Mouse (Mus musculus): ENCODE results near the gene Gabrp. TPM values are rescaled to one million over a fixed set of nuclear protein-coding genes. Genes with fewer than 3 reads are reported as not detected.

Gene Gabrp
- polyA plus RNA-seq, 2 experiments, result 9.2 to 17.0 TPM

DNA sequence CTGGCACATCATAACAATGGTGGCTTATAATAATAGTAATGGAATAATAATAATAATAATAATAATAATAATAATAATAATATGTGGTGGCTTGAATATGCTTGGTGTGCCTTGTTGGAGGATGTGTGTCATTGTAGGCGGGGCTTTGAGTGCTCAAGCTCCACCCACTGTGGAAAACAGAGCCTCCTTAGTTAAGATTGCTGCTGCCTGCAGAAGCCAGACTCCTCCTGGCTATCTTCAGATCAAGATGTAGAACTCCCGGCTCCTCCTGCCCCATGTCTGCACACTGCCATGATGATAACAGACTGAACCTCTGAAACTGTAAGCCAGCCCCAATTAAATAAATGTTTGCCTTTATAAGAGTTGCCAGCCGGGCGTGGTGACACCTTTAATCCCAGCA, 44.2 kb downstream of the Gabrp start:
- no peaks in the 10 kb centered on the region for H3K27me3 ChIP-seq (ENCODE audit: control insufficient read depth, insufficient read depth, low read length)

DNA sequence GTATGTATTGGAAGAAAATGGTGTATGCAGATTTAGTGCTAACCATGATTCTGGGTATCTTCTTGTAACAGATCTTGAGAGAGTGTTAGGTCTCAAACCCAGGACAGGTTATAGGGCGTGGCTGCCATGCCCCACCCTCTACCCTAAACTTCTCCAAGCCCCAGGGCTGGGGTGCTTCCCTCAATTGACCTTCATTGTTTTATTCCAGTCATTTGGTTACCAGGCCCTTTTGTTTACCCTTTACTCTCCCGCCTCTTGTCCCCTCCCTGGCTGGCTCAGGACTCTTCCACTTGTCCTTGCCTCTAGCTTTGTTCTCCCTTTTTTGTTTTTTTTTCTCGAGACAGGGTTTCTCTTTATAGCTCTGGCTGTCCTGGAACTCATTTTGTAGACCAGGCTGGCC, 45.2 kb downstream of the Gabrp start:
- Histone ChIP-seq H3K4me1 (ENCODE audit: control insufficient read depth, insufficient read depth, low read length) (no peaks in the 10 kb centered on the region), H3K9me3 (ENCODE audit: control insufficient read depth, low read length) (no peaks in the 10 kb centered on the region), H3K9ac (ENCODE audit: low read depth, low read length, severe bottlenecking) (no peak overlapping the region), H3K27me3 (ENCODE audit: control insufficient read depth, insufficient read depth, low read length) (no peaks in the 10 kb centered on the region), H3K4me2 (replicated peaks; ENCODE audit: low read depth, low read length, severe bottlenecking) (no peak overlapping the region), H3K27ac (replicated peaks; ENCODE audit: low read depth, low read length) (no peak overlapping the region), H3K4me3 (replicated peaks; ENCODE audit: low read length) (no peak overlapping the region), H3K36me3 (ENCODE audit: control insufficient read depth, insufficient read depth, low read length) (no peaks in the 10 kb centered on the region)
- no peak for DNase-seq (ENCODE audit: low spot score)
- 60% methylated on average over 3 of the region's 3 CpGs for WGBS
- no peak for ATAC-seq (ENCODE audit: low FRiP score, low read depth)
- no peak for TF ChIP-seq POLR2A (IDR thresholded peaks at IDR 0.05; ENCODE audit: borderline replicate concordance, extremely low read depth, insufficient read depth, insufficient read length)

More for the DNA sequence above, 44.2 kb downstream of the Gabrp start:
- WGBS, result 82% methylated on average over 4 of the region's 4 CpGs
- Histone ChIP-seq H3K27ac (replicated peaks; ENCODE audit: low read depth, low read length) (no peak overlapping the region), H3K4me2 (replicated peaks; ENCODE audit: low read depth, low read length, severe bottlenecking) (no peak overlapping the region), H3K9ac (ENCODE audit: low read depth, low read length, severe bottlenecking) (no peak overlapping the region), H3K36me3 (ENCODE audit: control insufficient read depth, insufficient read depth, low read length) (no peaks in the 10 kb centered on the region), H3K4me3 (replicated peaks; ENCODE audit: low read length) (no peak overlapping the region), H3K9me3 (ENCODE audit: control insufficient read depth, low read length) (no peaks in the 10 kb centered on the region), H3K4me1 (ENCODE audit: control insufficient read depth, insufficient read depth, low read length) (no peaks in the 10 kb centered on the region)
- DNase-seq (ENCODE audit: low spot score), result no peak
- TF ChIP-seq POLR2A (IDR thresholded peaks at IDR 0.05; ENCODE audit: borderline replicate concordance, extremely low read depth, insufficient read depth, insufficient read length), result no peak
- no peak for ATAC-seq (ENCODE audit: low FRiP score, low read depth)

GRCm38 (mm10) chr11:33529576-33529975, 49.2 kb downstream of the Gabrp start:
- no peak overlapping the region for H3K27ac ChIP-seq (replicated peaks; ENCODE audit: low read depth, low read length)
- no peak overlapping the region for H3K9ac ChIP-seq (ENCODE audit: low read depth, low read length, severe bottlenecking)
- no peak for ATAC-seq (ENCODE audit: low FRiP score, low read depth)
- DNase-seq (ENCODE audit: low spot score), result no peak
- no peaks in the 10 kb centered on the region for H3K36me3 ChIP-seq (ENCODE audit: control insufficient read depth, insufficient read depth, low read length)
- H3K4me2 ChIP-seq (replicated peaks; ENCODE audit: low read depth, low read length, severe bottlenecking), result no peak overlapping the region
- TF ChIP-seq POLR2A (IDR thresholded peaks at IDR 0.05; ENCODE audit: borderline replicate concordance, extremely low read depth, insufficient read depth, insufficient read length), result no peak
- H3K4me3 ChIP-seq (replicated peaks; ENCODE audit: low read length), result no peak overlapping the region
- no peaks in the 10 kb centered on the region for H3K9me3 ChIP-seq (ENCODE audit: control insufficient read depth, low read length)
- 21% methylated on average over 2 of the region's 2 CpGs for WGBS
- H3K4me1 ChIP-seq (ENCODE audit: control insufficient read depth, insufficient read depth, low read length), result peaks cover 4% of the 10 kb centered on the region; the same call in 1 of the 2 replicates
- H3K27me3 ChIP-seq (ENCODE audit: control insufficient read depth, insufficient read depth, low read length), result no peaks in the 10 kb centered on the region

DNA sequence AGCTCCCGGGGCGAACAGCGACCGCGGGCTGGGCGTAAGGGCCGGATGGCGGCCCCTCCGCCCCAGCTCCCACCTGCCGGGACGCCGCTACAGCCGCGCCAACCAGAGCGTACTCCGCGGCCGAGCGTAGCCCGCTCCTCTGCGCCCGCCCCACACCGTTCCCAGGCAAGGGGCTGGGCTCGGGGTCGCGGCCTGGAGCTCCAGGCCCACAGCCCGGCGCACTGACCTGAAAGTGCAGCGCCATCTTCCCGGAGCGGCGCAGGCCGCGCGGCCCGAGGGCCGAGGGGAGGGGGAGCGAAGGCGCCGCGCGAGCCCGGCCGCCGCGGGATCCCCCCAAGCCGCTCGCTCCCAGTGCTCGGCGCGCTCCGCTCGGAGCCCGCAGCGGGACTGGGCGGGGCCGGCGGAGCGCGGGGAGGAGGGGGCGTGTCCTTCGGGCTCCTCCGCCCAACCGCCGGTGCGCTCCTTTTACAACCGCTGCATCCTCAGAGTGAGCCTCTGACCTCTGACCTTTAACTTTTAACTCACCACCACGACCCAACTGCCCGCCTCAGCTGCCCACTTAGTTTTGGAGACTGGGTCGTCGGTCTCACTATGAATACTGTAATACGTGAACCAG, 65.3 kb downstream of the Gabrp start, which contains the start of gene Ranbp17:
Gene Ranbp17, minus strand, starts transcription at position 371 of the 616 bp plus-strand sequence.
- Histone ChIP-seq H3K4me3 (replicated peaks; ENCODE audit: low read length) (peak within 1 kb of the TSS; percentile 83), H3K27me3 (ENCODE audit: control insufficient read depth, insufficient read depth, low read length) (no peaks in the 10 kb centered on the region), H3K9me3 (ENCODE audit: control insufficient read depth, low read length) (no peaks in the 10 kb centered on the region), H3K36me3 (ENCODE audit: control insufficient read depth, insufficient read depth, low read length) (no peaks in the 10 kb centered on the region), H3K9ac (ENCODE audit: low read depth, low read length, severe bottlenecking) (peak within 1 kb of the TSS; percentile 84), H3K27ac (replicated peaks; ENCODE audit: low read depth, low read length) (peak within 1 kb of the TSS; percentile 73), H3K4me1 (ENCODE audit: control insufficient read depth, insufficient read depth, low read length) (0 out of 2 replicates have a peak, but pooled peaks cover 3% of the 10 kb centered on the region), H3K4me2 (replicated peaks; ENCODE audit: low read depth, low read length, severe bottlenecking) (peak within 1 kb of the TSS; percentile 69)
- peak; percentile 41 for DNase-seq (ENCODE audit: low spot score)
- TF ChIP-seq POLR2A (IDR thresholded peaks at IDR 0.05; ENCODE audit: borderline replicate concordance, extremely low read depth, insufficient read depth, insufficient read length), result no peak
- WGBS, result 2% methylated on average over 34 of the region's 72 CpGs
- peak; percentile 82 for ATAC-seq (ENCODE audit: low FRiP score, low read depth)

GRCm38 (mm10) chr11:33512854-33513375, 65.8 kb downstream of the Gabrp start:
- Histone ChIP-seq H3K27ac (replicated peaks; ENCODE audit: low read depth, low read length) (peak overlapping the region; percentile 73), H3K9ac (ENCODE audit: low read depth, low read length, severe bottlenecking) (peak overlapping the region; percentile 84), H3K4me3 (replicated peaks; ENCODE audit: low read length) (peak overlapping the region; percentile 83), H3K9me3 (ENCODE audit: control insufficient read depth, low read length) (no peaks in the 10 kb centered on the region), H3K36me3 (ENCODE audit: control insufficient read depth, insufficient read depth, low read length) (no peaks in the 10 kb centered on the region), H3K4me1 (ENCODE audit: control insufficient read depth, insufficient read depth, low read length) (0 out of 2 replicates have a peak, but pooled peaks cover 3% of the 10 kb centered on the region), H3K4me2 (replicated peaks; ENCODE audit: low read depth, low read length, severe bottlenecking) (peak overlapping the region; percentile 69), H3K27me3 (ENCODE audit: control insufficient read depth, insufficient read depth, low read length) (no peaks in the 10 kb centered on the region)
- under 1% methylated on average over 38 of the region's 43 CpGs for whole genome bisulfite sequencing
- DNase-seq (ENCODE audit: low spot score), result peak; percentile 78
- TF ChIP-seq POLR2A (IDR thresholded peaks at IDR 0.05; ENCODE audit: borderline replicate concordance, extremely low read depth, insufficient read depth, insufficient read length), result no peak
- ATAC-seq (ENCODE audit: low FRiP score, low read depth), result peak; percentile 87

Data from limb, embryonic 14.5 days (tissue).